Mouse (Mus musculus) testis, adult 2 months (tissue): ENCODE measurements at regions not wholly inside any gene's neighbourhood (a gene's known extent, or its start where the extent isn't known, plus 50 kb on each side); places are given as distances from the start of the nearest gene placed in this dataset.

Source experiments
- CTCF ChIP-seq: fragments of 200-500 bp; IDR thresholded peaks from 2 replicates; pipeline ENCODE4 v1.5.1; 2012; ENCODE audit warnings: low read depth, mild to moderate bottlenecking, inconsistent platforms, low read length, moderate library complexity; ENCODE audit not compliant: control insufficient read depth, insufficient read depth, insufficient replicate concordance
- POLR2A ChIP-seq: fragments of 200-500 bp; IDR thresholded peaks from 2 replicates; pipeline ENCODE4 v1.6.1; 2012; ENCODE audit warnings: low read depth, mild to moderate bottlenecking, inconsistent platforms, low read length, moderate library complexity; ENCODE audit not compliant: control insufficient read depth

DNA sequence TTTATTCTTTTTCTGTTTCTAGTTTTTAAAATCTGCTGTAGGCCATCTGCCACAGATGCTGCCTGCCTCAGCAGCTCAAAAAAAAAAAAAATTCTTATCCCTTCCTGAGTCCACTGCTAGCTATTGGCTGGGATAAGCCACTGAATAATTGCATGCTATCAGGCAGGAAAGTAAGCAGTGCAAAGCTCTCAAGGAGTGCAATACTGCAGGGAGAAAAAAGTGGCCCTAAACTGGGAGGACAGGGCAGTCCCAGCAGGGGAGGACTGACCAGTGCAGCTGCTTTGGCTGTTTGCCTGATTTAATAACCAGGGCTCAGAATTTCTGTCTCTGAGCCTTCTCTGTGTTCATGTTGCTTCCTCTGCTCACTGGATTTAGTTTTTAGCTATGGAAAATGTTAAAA is 544.4 kb upstream of the Marcks start:
- TF ChIP-seq CTCF (no peak), POLR2A (no peak)
